Mouse (Mus musculus) gastrocnemius, postnatal 10 days (tissue): Measurements from ENCODE around the gene Olfr224. TPM values are rescaled to one million over a fixed set of nuclear protein-coding genes. Genes with fewer than 3 reads are reported as not detected.

Experiments
- total RNA-seq, 2 experiments: library from RNA; stranded (reverse); gene quantifications; 2 replicates each; pipeline ENCODE4 v1.2.3; 2021

Gene Olfr224
- total RNA-seq, 2 experiments from 2014 or later = not detected

Other genes starting within 250 kb of the Olfr224 start
- gene Zfp672, start 240.2 kb downstream of the Olfr224 start, total RNA-seq = 10 to 100 TPM; 31.0 to 41.3 TPM
- 10 to 100 TPM; 28.0 to 30.3 TPM for gene Sh3bp5l, start 239.8 kb downstream of the Olfr224 start, total RNA-seq
- gene Lypd8, start 191.5 kb downstream of the Olfr224 start, total RNA-seq = not detected
- not detected for gene 1810065E05Rik, start 149.4 kb downstream of the Olfr224 start, total RNA-seq
- gene Gm12253, start 138.0 kb downstream of the Olfr224 start, total RNA-seq = not detected
- not detected for gene Lypd9, start 117.6 kb downstream of the Olfr224 start, total RNA-seq
- not detected for gene Olfr30, start 108.3 kb downstream of the Olfr224 start, total RNA-seq
- not detected for gene Olfr332, start 78.0 kb downstream of the Olfr224 start, total RNA-seq
- not detected for gene Olfr331, start 68.0 kb downstream of the Olfr224 start, total RNA-seq
- gene Olfr330, start 35.7 kb downstream of the Olfr224 start, total RNA-seq = not detected
- gene Olfr329-ps, start 24.1 kb downstream of the Olfr224 start, total RNA-seq = not detected
- not detected for gene Olfr328, start 14.9 kb downstream of the Olfr224 start, total RNA-seq
- gene Olfr325, start 7.2 kb upstream of the Olfr224 start, total RNA-seq = not detected
- gene Olfr324, start 24.6 kb upstream of the Olfr224 start, total RNA-seq = not detected
- not detected for gene 2210407C18Rik, start 45.5 kb upstream of the Olfr224 start, total RNA-seq
- not detected for gene Olfr323, start 59.9 kb upstream of the Olfr224 start, total RNA-seq
- gene Trim58, start 69.9 kb upstream of the Olfr224 start, total RNA-seq = under 1 TPM in 1 of 2 experiments, not detected in 1; 0.27 TPM
- gene Olfr322, start 88.2 kb upstream of the Olfr224 start, total RNA-seq = not detected
- gene Olfr320, start 110.5 kb upstream of the Olfr224 start, total RNA-seq = not detected
- not detected for gene Olfr319, start 128.6 kb upstream of the Olfr224 start, total RNA-seq
- gene Olfr318, start 153.5 kb upstream of the Olfr224 start, total RNA-seq = not detected
- not detected for gene Olfr317, start 168.7 kb upstream of the Olfr224 start, total RNA-seq
- not detected for gene Olfr316, start 182.2 kb upstream of the Olfr224 start, total RNA-seq
- not detected for gene Olfr315, start 202.6 kb upstream of the Olfr224 start, total RNA-seq
- not detected for gene Olfr314, start 212.4 kb upstream of the Olfr224 start, total RNA-seq
- not detected for gene Fam183b, start 231.4 kb upstream of the Olfr224 start, total RNA-seq
- not detected for gene Olfr313, start 244.4 kb upstream of the Olfr224 start, total RNA-seq